Mouse (Mus musculus) heart, adult 18-20 months (tissue): ENCODE measurements around the gene Olfr1424. TPM values are rescaled to one million over a fixed set of nuclear protein-coding genes. Genes with fewer than 3 reads are reported as not detected.
A peak's percentile ranks its signal among the peaks of the same experiment; 100 is the strongest.
"Not testable (repeated sequence)": the region's sequence is repeated elsewhere in the genome, so short reads cannot be mapped to it uniquely, and the experiment has no call there.

Source experiments
- DNase-seq, 2 experiments: peaks; one replicate each; pipeline ENCODE4 v3.0.0; 2021 to 2022; ENCODE audit warnings: mixed read lengths in 1 of 2
- long read RNA-seq, 2 experiments: library from polyadenylated mRNA; stranded (forward); transcript quantifications; one replicate each; pipeline ENCODE4 v2.0.0; 2021
- total RNA-seq, 2 experiments: library from RNA; stranded (reverse); gene quantifications; 2 replicates each; pipeline ENCODE4 v1.2.3; 2021

Olfr1424 gene
- total RNA-seq: not detected
- long read RNA-seq, experiment 1: 0 reads
- long read RNA-seq, experiment 2: 0 reads

DNA sequence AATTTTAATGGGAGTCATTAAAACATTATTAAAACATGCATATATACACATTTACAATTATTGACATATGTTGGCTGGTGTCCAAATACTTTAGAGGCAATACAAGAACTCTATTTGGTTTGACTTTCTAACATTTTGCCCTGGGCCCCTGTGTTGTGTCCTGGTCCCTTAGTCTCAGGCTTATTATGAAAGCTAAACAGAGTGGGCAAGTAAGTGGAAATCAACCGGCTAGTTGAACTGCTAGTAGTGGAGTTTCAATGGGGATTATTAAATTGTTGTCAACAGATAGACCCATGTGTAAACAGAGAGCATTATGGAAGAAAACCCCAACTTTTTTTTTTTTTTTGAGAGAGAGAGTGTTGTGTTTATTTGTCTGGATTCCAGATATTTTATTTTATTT is at the start of gene Olfr1424:
TSS of gene Olfr1424 (minus strand) at position 101 of the 400 bp plus-strand sequence.
- DNase-seq: not testable (repeated sequence)

DNA sequence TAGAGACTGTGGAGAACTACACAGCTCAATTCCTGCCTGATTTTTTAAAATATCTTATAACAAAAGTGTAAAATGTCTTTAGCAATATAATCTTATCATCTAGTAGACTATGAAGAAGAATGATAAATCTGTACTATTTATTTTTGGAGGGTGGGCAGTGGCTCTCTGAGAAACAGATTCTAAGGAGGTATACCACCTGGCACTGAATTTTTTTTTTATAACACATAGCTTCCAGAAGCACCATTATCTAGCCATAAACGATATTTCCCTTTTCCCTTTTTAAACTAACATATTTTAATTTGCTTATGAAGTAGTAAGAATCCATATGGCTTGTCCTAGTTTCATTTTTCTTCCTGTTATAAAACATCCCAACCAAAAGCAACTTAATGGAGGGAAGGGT is 42.1 kb upstream of the Olfr1424 start:
- no peak for DNase-seq

DNA sequence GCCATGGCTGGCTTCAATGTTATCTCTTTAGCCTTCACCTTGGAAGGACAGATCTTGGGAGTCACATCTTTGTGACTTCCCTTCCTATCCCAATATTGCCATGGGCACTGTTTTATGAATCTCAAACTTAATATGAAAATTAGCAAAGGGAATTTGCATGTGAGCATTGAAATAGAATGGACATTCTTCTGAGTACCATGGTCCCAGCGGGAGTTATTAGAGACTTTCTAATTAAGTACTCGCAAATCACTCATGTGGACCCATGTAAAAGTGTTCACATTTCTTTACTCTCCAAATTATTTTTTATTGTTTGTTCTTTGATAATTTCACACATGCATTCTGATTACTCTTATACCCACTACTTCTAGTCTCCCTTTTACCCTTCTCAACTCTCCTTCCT is 40.8 kb upstream of the Olfr1424 start, which contains the start of gene Olfr1427:
TSS of gene Olfr1427 (minus strand) at position 101 of the 400 bp plus-strand sequence.
- DNase-seq: no peak

DNA sequence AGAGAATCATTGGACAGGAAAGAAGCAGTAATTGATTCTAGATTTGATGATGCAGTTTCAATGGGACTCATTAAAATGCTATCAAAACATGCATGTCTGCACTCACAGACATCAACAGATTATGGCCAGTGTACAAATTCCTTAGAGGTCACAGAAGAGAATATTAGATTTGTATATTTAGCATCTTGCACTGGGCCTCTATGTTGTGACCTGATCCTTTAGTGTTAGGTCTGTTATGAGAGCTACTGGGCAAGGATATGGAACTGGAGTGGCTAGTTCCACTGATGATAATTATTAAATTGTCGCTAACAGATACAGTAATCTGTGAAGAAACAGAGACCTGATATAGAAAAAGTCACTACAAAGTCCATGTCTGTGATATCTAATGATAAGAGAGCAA is 29.4 kb upstream of the Olfr1424 start, which contains the start of gene Olfr1426:
TSS of gene Olfr1426 (minus strand) at position 101 of the 400 bp plus-strand sequence.
- DNase-seq: no peak

DNA sequence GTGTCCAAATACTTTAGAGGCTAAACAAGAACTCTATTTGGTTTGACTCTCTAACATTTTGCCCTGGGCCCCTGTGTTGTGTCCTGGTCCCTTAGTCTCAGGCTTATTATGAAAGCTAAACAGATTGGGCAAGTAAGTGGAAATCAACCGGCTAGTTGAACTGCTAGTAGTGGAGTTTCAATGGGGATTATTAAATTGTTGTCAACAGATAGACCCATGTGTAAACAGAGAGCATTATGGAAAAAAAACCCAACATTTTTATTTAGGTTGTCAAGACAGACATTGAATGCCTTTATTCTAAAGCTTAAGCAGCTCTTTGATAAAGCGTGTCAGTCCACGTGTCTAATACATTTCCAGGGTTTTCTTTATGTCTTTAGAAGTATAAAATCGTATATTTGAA is 15.1 kb upstream of the Olfr1424 start, which contains the start of gene Olfr1425:
TSS of gene Olfr1425 (minus strand) at position 101 of the 400 bp plus-strand sequence.
- not testable (repeated sequence) for DNase-seq

DNA sequence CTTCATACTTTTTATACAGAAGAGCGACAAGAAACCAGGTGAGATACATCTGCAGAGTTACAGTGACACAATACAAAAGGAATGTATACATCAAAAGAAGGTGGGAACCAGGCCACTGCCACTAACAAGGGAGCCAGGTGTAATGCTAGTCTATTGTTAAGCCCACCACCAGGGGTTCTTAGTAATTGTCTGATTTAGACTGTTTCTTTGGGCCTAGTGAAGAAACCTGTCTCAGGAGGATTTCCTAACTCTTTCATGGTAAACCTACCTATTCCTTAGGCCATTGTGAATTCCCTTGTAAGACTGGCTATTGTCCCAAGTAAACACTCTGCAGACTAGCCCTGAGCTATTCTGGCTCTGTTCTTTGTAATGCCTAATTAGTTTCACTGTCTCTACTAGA is 7.1 kb upstream of the Olfr1424 start:
- DNase-seq: not testable (repeated sequence)

DNA sequence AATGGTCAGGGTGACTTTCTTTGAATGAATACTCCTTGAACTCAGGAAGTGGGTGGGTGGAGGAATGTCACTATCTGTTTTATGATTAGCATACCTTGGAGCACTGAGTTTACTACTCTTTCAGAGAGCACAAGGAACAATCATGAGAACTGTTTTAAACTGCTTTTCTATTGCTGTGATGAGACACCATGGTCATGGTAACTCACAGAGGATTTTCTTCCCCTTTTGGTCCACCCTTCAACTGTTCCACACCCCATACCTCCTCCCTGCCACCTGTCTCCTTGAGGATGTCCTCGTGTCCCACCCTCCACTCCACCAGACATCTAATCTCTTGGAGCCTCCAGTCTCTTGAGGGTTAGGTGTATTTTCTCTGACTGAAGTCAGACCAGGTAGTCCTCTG is 5.3 kb upstream of the Olfr1424 start:
- DNase-seq: not testable (repeated sequence)

DNA sequence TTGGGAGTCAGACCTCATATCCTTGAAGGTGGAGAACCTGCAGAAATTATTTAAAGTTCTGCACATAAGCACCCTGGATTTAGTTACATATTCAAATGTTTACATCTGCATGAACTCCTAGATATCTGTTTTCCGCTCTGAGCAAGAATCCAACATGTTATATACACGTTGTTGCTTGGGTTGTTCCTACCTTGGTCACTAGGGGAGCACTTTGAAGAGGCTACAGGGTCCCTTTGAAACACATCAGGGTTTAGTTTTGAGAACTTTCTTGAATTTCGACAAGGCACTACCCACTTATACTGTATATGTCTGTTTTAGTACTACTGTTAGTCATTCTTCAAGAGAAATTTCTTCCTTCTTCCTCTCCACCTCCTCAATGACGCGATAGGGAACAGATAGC is 19.3 kb downstream of the Olfr1424 start:
- DNase-seq: no peak

DNA sequence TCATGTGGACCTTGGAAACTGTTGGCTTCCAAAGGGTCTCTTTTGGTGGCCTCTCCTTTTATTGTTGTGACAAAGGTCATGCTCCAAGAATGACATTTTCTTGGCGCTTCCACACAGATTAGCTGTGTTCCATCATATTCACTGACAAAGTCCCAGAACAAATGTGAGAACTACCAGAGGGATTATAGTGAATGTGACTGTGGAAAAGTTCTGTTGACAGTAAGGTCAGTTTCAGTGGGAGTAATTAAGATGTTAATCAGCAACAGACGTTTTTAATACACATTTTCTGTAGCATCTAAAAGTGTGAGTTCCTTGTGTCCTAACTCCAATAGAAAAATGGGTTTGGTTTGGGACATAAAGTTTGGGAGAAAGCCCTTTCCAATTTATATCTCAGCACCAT is 21.3 kb downstream of the Olfr1424 start, which contains the start of gene Olfr1423:
TSS of gene Olfr1423 (minus strand) at position 101 of the 400 bp plus-strand sequence.
- DNase-seq: no peak

DNA sequence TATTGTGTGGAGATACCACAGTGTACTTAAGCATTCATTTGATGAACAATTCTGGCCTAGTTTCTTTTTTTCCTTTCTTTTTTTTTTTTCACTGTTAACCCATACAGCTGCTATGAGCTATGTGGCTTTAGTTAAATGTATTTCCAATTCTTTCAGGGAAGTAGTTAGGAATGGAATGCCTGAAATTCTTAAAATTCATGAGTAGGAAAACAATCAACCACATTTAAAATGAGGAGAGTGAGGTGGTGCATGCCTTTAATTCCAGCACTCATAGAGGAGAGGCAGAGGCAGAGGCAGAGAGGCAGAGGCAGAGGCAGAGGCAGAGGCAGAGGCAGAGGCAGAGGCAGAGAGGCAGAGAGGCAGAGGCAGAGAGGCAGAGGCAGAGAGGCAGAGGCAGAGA is 24.8 kb downstream of the Olfr1424 start:
- no peak for DNase-seq

DNA sequence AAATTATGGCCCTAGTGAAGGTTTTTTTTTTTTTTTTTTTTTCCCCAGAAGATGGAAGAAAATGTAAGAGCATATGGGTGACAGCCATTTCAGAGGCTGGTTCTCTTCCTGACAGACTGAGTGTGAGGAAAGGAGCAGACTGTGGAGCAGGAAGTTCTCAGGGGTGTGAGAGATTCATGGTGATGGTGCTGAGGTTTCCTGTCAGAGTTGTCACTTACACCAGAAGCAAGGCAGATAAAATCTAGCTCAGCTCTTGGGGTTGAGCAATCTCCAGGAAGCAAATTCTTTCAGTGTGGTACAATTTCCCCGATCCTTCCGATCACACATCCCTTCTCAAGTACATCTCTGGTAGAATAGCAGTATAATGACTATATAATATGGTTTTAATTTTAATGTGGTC is 35.9 kb downstream of the Olfr1424 start:
- DNase-seq: no peak

DNA sequence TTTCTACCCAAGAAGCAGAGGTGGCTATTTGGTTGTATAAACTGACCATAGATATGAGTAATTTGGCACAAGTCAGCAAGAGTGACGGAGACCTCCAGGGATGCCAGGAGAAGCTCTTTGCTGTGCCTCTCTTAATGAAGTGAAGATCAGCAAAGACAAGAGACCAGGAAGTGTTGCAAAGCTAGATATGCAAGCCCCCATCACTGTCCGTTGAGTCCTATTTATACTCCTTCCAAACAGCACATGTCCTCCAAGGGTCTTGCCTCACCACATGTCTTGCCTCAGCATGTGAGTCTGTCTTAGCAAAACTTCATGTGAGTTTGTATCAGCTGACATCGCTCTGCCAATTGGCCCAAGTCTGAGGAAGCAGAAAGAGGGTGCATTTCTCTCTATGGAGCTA is 37.1 kb downstream of the Olfr1424 start:
- DNase-seq: no peak

DNA sequence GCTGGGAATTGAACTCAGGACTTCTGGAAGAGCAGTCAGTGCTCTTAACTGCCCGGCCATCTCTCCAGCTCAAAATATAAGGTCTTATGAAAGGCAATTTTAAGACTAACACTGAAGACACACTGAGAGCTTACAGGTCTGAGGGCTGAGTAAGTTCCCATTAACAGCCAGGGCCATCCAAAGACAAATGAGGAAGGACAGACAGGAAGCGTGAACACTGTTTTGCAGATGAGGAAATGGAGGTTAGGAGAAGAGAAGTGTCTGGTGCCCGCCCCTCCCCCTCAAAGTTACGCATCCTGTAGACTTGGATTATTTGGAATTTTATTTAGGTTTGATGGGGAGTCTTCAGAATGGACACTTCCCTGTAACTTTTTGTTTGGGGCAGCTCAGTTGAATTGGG is 38.3 kb downstream of the Olfr1424 start:
- peak; percentile 9 to 42 for DNase-seq

DNA sequence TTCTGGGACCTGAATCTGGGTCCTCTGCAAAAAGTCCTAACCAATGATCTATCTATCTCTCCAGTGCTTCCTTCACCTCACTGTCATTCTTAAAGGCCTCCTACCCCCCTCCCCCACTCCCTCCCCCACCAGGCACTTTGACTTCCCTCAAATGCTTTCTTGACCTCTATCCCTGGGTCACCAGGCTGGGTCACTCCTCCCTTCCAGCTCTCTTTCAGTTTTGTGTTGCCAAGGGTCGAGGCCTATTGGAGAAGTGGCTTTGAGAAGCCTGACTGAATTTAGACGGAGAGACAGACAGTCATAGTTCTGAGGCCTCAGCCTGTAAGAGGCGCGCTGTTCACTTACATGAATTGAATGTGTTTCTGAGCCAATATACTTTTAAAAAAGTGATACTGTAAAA is 46.3 kb downstream of the Olfr1424 start:
- DNase-seq: no peak

DNA sequence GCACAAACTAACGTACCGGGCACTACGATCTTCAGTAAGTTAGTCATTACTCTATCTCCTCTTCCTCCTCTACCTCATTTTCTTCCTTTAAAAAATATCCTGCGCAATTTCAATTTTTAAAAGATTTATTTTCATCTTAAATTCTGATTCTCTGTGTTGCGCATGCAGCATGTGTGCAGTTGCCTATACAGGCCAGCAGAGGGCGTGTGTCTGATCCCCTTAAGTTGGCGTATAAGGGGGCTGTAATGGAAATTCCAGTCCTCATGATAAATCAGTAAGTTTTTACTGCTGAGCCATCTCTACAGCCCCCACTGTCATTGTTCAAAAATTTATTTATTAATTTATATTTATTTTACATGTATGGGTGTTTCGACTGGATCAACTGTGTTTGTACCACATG is 46.8 kb downstream of the Olfr1424 start:
- no peak for DNase-seq

DNA sequence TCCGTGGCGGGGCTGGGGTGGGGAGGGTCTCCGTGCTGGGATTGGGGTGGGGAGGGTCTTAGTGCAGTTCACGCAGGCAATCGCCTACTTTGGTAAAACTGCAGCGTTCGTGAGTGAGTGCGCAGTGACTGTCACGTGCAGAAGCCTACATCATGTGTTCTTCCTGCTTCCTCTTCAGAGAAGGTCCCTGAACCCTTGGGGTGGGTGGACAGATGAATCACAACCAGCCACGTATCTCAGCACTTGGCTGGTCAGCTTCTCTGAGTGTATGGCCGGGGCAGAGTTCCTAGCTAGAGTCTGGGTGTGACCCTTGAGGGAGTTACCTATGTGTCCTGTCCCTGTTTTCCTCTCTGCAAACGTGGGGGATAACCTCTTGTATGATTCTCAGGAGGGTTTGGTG is 49.3 kb downstream of the Olfr1424 start:
- DNase-seq: peak; percentile 78 to 85

DNA sequence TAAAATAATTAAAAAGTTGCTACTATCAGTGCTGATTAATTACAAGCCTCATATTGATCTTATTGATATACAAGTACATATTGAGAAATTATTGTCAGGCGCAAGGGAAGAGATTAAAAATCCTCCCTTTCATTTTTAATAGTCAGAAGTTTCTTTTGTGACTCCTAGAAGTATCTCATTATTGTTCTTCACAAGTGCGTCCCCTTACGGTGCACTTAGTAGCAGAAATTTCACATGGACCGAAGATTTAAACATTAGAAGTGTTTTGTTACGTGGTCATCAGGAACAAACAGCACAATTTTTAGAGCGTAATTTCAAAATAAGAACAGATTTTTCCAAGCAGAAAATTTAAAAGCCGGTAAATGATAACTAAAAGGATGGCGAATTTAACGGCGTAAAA is 49.9 kb downstream of the Olfr1424 start:
- no peak for DNase-seq

DNA sequence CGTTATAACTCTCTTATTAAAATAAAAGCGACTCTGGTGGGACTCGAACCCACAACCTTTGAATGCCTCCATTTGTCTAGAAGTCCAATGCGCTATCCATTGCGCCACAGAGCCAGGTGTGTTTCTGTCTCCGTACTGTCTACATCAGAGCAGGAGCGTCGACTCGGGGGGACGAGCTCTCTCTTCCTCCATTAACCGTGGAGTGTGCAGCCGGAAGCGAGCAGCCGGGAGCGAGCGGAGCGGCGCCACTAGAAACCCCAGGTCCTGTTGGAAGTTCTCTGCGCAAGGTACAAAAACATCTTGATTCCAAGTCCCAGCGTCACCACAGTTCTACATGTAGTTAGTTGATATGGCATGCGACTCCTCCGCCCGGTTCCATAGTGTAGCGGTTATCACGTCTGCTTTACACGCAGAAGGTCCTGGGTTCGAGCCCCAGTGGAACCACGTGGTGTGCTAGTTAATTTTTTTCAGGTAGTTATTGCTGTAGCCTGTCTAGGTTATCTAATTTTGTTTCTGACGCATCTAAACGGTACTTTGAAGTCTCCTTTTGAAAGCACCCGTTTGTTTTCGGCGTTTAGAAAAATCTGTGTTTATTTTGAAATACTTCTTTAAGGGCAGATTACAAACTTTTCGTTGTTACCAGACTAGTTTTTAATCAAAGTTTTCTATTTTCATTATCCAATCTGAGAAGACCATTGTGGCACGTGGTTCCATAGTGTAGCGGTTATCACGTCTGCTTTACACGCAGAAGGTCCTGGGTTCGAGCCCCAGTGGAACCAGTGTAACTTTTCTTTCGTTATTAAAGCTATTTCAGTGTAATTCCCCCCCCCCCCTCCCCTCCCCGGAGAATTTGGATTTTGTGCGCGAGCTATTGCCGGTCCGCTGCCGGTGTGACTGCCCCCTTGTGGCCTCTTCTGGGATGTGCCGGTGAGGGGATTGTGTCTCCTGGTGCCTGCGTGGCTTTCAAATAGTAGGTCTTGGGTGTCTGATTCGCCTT is 50.6 kb downstream of the Olfr1424 start:
- DNase-seq: peak; percentile 93 to 96

DNA sequence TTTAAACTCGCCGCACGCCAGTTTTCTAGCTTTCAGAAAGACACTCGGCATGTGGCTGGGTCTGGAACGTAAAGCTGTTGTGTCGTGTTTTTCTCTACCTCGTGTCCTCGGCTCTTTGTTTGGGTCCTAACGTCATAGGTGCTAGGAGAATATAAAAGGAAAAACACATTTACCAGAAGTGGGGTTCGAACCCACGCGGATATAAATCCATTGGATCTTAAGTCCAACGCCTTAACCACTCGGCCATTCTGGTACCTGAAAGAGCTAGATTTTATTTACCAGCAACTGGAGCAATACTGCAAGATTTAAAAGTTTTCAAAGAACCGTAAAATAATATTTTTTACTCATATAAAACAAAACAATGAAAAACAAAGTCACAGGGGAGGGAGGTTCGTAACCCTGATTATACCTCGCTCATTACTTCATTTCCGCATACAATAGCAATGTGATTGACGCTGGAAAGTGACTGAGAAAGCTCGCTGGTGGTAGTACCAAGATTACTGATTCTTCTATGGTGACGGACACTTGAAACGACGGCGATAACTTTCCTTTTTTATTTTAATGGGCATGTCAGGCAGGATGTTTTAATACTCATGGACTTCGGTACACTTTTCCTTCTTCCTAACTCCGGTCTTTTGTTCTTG is 51.4 kb downstream of the Olfr1424 start:
- DNase-seq: peak; percentile 79 to 92

DNA sequence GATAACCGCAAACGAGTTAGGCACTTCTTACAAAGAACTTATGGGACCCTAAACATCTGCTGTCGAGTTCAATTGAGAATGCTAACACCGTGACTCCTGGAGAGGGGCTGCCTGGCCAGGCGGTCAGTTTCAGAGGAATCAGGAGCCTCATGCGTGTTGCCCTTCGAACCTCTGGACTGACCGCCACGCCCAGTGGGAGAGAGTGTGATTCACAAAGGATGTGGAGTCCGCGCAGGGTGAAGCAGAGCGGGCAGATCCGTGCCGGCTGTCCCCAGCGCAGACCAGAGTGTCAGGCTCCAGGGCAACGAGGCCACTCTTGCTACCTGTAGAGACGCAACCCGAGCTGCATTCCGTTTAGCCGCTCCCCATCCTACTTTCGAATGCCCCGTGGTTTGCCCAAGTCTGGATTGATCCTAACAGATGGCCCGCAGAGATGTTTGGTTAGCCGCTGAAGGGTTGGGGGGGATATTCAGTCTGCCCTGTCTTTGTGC is 52.2 kb downstream of the Olfr1424 start:
- DNase-seq: peak; percentile 80 to 81

DNA sequence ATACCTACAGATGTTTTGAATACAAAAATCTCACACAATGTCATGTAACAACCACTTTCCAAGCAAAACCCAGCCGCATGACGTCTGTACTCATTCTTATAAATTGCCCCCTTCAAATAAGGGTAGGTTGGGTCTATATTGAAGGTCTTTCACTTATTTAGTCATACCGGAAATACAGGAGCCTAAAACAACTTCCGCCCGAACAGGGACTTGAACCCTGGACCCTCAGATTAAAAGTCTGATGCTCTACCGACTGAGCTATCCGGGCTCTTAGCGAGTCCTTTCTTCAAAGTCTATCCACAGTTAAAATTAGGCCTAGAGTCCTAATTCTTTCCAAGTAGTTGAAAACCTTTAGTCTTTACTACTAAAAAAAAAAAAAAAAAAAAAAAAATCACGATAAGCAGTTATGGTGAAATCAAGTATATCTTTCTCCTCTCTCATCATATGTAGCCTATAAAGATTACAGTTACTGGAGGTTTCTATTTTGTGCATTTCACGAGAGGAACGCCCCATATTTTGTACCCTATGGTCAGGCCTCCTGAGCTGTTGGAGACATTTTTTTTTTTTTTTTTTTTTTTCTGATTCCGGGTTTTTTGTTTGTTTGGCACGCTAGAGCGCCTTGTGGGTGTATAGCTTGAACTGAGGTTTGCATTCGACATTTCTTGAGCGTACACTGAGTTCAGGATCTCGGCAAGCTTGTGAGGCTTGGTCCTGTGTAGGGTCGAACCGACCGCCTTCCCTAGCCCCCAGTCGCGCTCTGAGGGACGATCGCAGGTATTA is 52.8 kb downstream of the Olfr1424 start:
- DNase-seq: peak; percentile 84 to 91
